Mouse (Mus musculus): ENCODE data around the gene Col9a1. TPM values are rescaled to one million over a fixed set of nuclear protein-coding genes. Genes with fewer than 3 reads are reported as not detected.

Col9a1 gene
- polyA plus RNA-seq, 1 experiment from 2014 or later: 1.8 TPM

- Histone ChIP-seq H3K4me3 (ENCODE audit: low read length) (no peak overlapping the region), H3K9ac (ENCODE audit: low read depth, low read length) (no peak overlapping the region), H3K4me2 (ENCODE audit: low read length) (no peak overlapping the region), H3K27me3 (replicated peaks; ENCODE audit: control insufficient read depth, insufficient read depth, low read length) (no peaks in the 10 kb centered on the region), H3K27ac (ENCODE audit: low read depth, low read length) (no peak overlapping the region), H3K4me1 (ENCODE audit: control insufficient read depth, insufficient read depth, low read depth, low read length) (peaks cover 6% of the 10 kb centered on the region), H3K36me3 (ENCODE audit: control insufficient read depth, insufficient read depth, low read length) (no peaks in the 10 kb centered on the region), H3K9me3 (ENCODE audit: control insufficient read depth, low read length) (no peaks in the 10 kb centered on the region)
- ATAC-seq: peak; percentile 87
- 35% methylated on average over 3 of the region's 3 CpGs for WGBS
Measured at GRCm38 (mm10) chr1:24249105-24249664, 71.8 kb downstream of the Col9a1 start.

DNA sequence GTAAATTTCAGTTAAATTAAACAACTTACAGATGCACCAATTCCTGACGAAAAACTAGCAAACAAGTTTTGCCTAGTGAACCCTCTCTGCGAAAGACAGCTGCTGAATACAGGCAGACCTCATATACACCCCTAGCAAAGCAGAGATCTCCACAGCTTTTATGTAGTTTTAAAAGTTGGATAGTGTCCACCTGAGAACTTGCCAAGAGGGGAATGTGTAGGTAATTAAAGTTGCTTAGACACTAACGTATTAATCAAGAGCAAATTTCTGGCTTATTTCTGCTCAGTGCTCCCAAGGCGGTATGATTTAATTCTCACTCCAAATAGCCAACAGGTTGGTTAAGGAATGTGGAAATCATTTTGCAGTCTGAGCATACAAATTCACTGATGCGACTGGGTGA lies 80.6 kb downstream of the Col9a1 start:
- Histone ChIP-seq H3K9me3 (ENCODE audit: control insufficient read depth, low read length) (no peaks in the 10 kb centered on the region), H3K27ac (ENCODE audit: low read depth, low read length) (no peak overlapping the region), H3K36me3 (ENCODE audit: control insufficient read depth, insufficient read depth, low read length) (no peaks in the 10 kb centered on the region), H3K4me1 (ENCODE audit: control insufficient read depth, insufficient read depth, low read depth, low read length) (no peaks in the 10 kb centered on the region), H3K4me2 (ENCODE audit: low read length) (no peak overlapping the region), H3K4me3 (ENCODE audit: low read length) (no peak overlapping the region), H3K27me3 (replicated peaks; ENCODE audit: control insufficient read depth, insufficient read depth, low read length) (no peaks in the 10 kb centered on the region), H3K9ac (ENCODE audit: low read depth, low read length) (no peak overlapping the region)
- whole genome bisulfite sequencing: 63% methylated on average over 5 of the region's 5 CpGs
- no peak for ATAC-seq

DNA sequence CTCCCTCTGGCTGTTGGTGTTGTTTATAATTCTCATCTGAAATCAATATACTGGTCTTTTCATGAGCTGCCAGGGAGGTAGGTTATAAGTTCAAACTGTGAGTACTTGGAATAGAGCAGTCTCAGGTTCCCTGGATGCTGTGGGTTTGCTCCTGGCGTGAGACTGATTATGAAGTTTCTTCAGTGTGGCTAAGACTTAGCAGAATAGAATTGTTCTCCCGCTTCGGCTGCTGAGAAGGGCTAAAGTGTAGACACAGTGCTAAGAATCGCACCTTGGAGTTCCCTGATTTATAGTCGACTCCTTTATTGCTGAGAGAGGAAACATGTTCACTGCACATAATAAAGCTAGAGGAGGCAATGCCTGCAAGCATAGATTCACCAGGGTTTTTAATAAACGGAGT lies 82.0 kb downstream of the Col9a1 start:
- Histone ChIP-seq H3K9me3 (ENCODE audit: control insufficient read depth, low read length) (no peaks in the 10 kb centered on the region), H3K4me3 (ENCODE audit: low read length) (no peak overlapping the region), H3K9ac (ENCODE audit: low read depth, low read length) (no peak overlapping the region), H3K27me3 (replicated peaks; ENCODE audit: control insufficient read depth, insufficient read depth, low read length) (no peaks in the 10 kb centered on the region), H3K27ac (ENCODE audit: low read depth, low read length) (no peak overlapping the region), H3K4me2 (ENCODE audit: low read length) (no peak overlapping the region), H3K36me3 (ENCODE audit: control insufficient read depth, insufficient read depth, low read length) (no peaks in the 10 kb centered on the region), H3K4me1 (ENCODE audit: control insufficient read depth, insufficient read depth, low read depth, low read length) (no peaks in the 10 kb centered on the region)
- WGBS: 74% methylated on average over 6 of the region's 6 CpGs
- no peak for ATAC-seq

GRCm38 (mm10) chr1:24261181-24261580 lies 83.8 kb downstream of the Col9a1 start:
- H3K4me1 ChIP-seq (ENCODE audit: control insufficient read depth, insufficient read depth, low read depth, low read length): no peaks in the 10 kb centered on the region
- no peak overlapping the region for H3K4me2 ChIP-seq (ENCODE audit: low read length)
- ATAC-seq: no peak
- no peaks in the 10 kb centered on the region for H3K9me3 ChIP-seq (ENCODE audit: control insufficient read depth, low read length)
- no peak overlapping the region for H3K27ac ChIP-seq (ENCODE audit: low read depth, low read length)
- no peak overlapping the region for H3K9ac ChIP-seq (ENCODE audit: low read depth, low read length)
- no peak overlapping the region for H3K4me3 ChIP-seq (ENCODE audit: low read length)
- H3K36me3 ChIP-seq (ENCODE audit: control insufficient read depth, insufficient read depth, low read length): no peaks in the 10 kb centered on the region
- H3K27me3 ChIP-seq (replicated peaks; ENCODE audit: control insufficient read depth, insufficient read depth, low read length): no peaks in the 10 kb centered on the region

GRCm38 (mm10) chr1:24267022-24267421 lies 89.6 kb downstream of the Col9a1 start:
- H3K36me3 ChIP-seq (ENCODE audit: control insufficient read depth, insufficient read depth, low read length): no peaks in the 10 kb centered on the region
- 29% methylated on average over 3 of the region's 3 CpGs for WGBS

GRCm38 (mm10) chr1:24286360-24286759 lies 109.0 kb downstream of the Col9a1 start:
- no peak for ATAC-seq
- H3K27ac ChIP-seq (ENCODE audit: low read depth, low read length): no peak overlapping the region
- no peaks in the 10 kb centered on the region for H3K9me3 ChIP-seq (ENCODE audit: control insufficient read depth, low read length)
- H3K4me1 ChIP-seq (ENCODE audit: control insufficient read depth, insufficient read depth, low read depth, low read length): no peaks in the 10 kb centered on the region
- WGBS: 39% methylated on average over 6 of the region's 6 CpGs
- H3K4me2 ChIP-seq (ENCODE audit: low read length): no peak overlapping the region
- H3K9ac ChIP-seq (ENCODE audit: low read depth, low read length): no peak overlapping the region
- no peaks in the 10 kb centered on the region for H3K27me3 ChIP-seq (replicated peaks; ENCODE audit: control insufficient read depth, insufficient read depth, low read length)
- no peak overlapping the region for H3K4me3 ChIP-seq (ENCODE audit: low read length)
- H3K36me3 ChIP-seq (ENCODE audit: control insufficient read depth, insufficient read depth, low read length): no peaks in the 10 kb centered on the region

More at GRCm38 (mm10) chr1:24267022-24267421, 89.6 kb downstream of the Col9a1 start:
- Histone ChIP-seq H3K9me3 (ENCODE audit: control insufficient read depth, low read length) (no peaks in the 10 kb centered on the region), H3K4me1 (ENCODE audit: control insufficient read depth, insufficient read depth, low read depth, low read length) (no peaks in the 10 kb centered on the region), H3K4me2 (ENCODE audit: low read length) (no peak overlapping the region), H3K9ac (ENCODE audit: low read depth, low read length) (no peak overlapping the region), H3K27ac (ENCODE audit: low read depth, low read length) (no peak overlapping the region), H3K4me3 (ENCODE audit: low read length) (no peak overlapping the region), H3K27me3 (replicated peaks; ENCODE audit: control insufficient read depth, insufficient read depth, low read length) (no peaks in the 10 kb centered on the region)
- no peak for ATAC-seq

DNA sequence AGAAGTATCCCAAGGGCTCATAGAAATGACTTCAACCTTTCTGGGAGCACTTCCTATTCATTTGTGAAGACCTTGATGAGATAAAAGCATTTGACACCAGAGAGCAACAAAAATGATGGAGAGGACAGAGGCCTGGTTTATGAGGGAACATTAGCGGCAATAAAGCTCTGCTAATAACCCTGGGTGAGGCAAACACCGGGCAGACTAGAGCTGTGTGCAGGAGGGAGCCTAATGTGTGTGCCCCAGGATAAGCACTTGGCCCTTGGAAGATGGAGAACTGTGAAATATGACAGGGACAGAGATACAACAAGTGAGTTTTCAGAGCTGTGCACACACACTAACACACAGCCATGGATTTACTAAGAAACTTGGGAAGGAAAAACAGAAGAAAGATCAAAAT lies 115.1 kb downstream of the Col9a1 start:
- Histone ChIP-seq H3K27ac (ENCODE audit: low read depth, low read length) (no peak overlapping the region), H3K9ac (ENCODE audit: low read depth, low read length) (no peak overlapping the region), H3K36me3 (ENCODE audit: control insufficient read depth, insufficient read depth, low read length) (no peaks in the 10 kb centered on the region), H3K4me3 (ENCODE audit: low read length) (no peak overlapping the region), H3K9me3 (ENCODE audit: control insufficient read depth, low read length) (no peaks in the 10 kb centered on the region), H3K4me2 (ENCODE audit: low read length) (no peak overlapping the region), H3K4me1 (ENCODE audit: control insufficient read depth, insufficient read depth, low read depth, low read length) (no peaks in the 10 kb centered on the region), H3K27me3 (replicated peaks; ENCODE audit: control insufficient read depth, insufficient read depth, low read length) (no peaks in the 10 kb centered on the region)
- 60% methylated on average over 2 of the region's 2 CpGs for WGBS
- 0 out of 2 replicates have a peak, but pooled peaks have one; percentile 37 for ATAC-seq

GRCm38 (mm10) chr1:24294979-24295942 lies 117.9 kb downstream of the Col9a1 start:
- no peak for ATAC-seq
- WGBS: 88% methylated on average over 7 of the region's 7 CpGs
- H3K27ac ChIP-seq (ENCODE audit: low read depth, low read length): no peak overlapping the region

DNA sequence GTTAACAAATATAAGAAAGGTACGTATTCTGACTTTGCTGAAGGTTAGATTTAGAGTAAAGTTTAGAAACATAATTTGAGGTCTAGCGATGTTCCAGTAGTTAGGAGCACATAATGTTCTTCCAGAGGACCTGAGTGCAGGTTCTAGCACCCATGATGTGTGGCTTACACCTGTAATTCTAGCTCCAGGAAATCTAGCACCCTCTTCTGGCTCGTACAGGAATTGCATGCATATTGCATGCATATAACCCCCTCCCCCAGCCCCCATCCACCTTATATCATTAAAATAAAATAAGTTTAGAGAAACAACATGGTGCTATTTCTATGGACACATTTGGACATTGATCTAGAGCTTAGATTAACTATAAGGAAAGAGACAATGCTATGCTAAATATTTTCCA lies 123.3 kb downstream of the Col9a1 start:
- Histone ChIP-seq H3K9ac (ENCODE audit: low read depth, low read length) (no peak overlapping the region), H3K27ac (ENCODE audit: low read depth, low read length) (no peak overlapping the region), H3K36me3 (ENCODE audit: control insufficient read depth, insufficient read depth, low read length) (no peaks in the 10 kb centered on the region), H3K4me3 (ENCODE audit: low read length) (no peak overlapping the region), H3K9me3 (ENCODE audit: control insufficient read depth, low read length) (no peaks in the 10 kb centered on the region), H3K27me3 (replicated peaks; ENCODE audit: control insufficient read depth, insufficient read depth, low read length) (no peaks in the 10 kb centered on the region), H3K4me2 (ENCODE audit: low read length) (no peak overlapping the region), H3K4me1 (ENCODE audit: control insufficient read depth, insufficient read depth, low read depth, low read length) (peaks cover 2% of the 10 kb centered on the region; the same call in 1 of the 2 replicates)
- 83% methylated on average over 3 of the region's 3 CpGs for WGBS
- ATAC-seq: no peak

More at GRCm38 (mm10) chr1:24294979-24295942, 117.9 kb downstream of the Col9a1 start:
- Histone ChIP-seq H3K4me1 (ENCODE audit: control insufficient read depth, insufficient read depth, low read depth, low read length) (no peaks in the 10 kb centered on the region), H3K9ac (ENCODE audit: low read depth, low read length) (no peak overlapping the region), H3K36me3 (ENCODE audit: control insufficient read depth, insufficient read depth, low read length) (no peaks in the 10 kb centered on the region), H3K4me3 (ENCODE audit: low read length) (no peak overlapping the region), H3K27me3 (replicated peaks; ENCODE audit: control insufficient read depth, insufficient read depth, low read length) (no peaks in the 10 kb centered on the region), H3K4me2 (ENCODE audit: low read length) (no peak overlapping the region), H3K9me3 (ENCODE audit: control insufficient read depth, low read length) (no peaks in the 10 kb centered on the region)

Measured in hindbrain, embryonic 16.5 days (tissue).